11 mouse cellular contexts compared by ENCODE assay signal in the genomic region with DNA sequence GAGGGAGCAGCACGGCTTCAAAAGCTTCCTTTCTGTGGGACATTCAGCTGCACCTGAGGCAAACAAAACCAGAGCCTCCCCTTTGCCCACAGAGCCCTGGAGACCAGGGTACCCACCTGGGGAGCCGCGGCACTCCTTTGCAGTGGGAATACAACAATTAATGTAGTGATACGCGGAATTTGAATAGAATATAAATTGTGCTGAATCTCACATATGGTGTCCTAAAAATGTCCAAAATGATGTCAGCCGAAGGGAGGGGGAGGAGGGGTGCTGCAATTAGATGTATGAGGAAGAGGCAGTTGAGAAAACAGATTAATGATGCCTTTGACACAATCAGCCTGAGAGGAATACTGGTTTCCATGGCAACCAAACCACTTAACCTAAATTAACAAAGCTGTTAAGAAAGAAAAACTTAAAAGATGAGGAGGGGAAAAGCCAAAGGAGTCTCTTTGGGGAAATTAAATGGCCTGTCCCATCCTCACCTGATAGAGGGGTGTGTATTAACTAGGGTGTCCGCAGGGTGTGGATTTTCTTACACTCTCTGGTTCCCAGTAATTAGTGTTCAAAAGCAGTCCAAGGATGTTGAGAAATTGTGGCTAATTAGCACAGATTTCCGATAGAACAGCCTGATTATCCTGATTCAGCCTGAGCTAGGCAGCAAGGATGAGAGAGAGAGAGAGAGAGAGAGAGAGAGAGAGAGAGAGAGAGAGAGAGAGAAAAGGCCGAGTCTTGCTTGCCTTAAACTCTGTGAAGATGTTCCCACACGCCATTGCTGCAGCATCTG.
DNase-seq lines count a peak whose midpoint lies in the region; ATAC-seq lines count a peak whose summit lies in the region.
"Had no signal": no experiment of that assay in that cellular context is flagged by ENCODE, and none has a peak within 500 bp of the region (broad histone marks: within the 10 kb centered on the region; RNA-seq: fewer than 3 reads in every experiment).

No protein-coding gene starts in this region.

- H3K4me3 ChIP-seq in forebrain, embryonic 14.5 days (ENCODE audit: low read depth, low read length): no peak overlapping the region
- H3K4me3 ChIP-seq in midbrain, embryonic 14.5 days (replicated peaks; ENCODE audit: low read depth, low read length): no peak overlapping the region
- no peak overlapping the region for H3K4me3 ChIP-seq in kidney, embryonic 14.5 days (ENCODE audit: low read length)
- H3K4me3 ChIP-seq: limb, embryonic 12.5 days had no signal

- DNase-seq in MN1 (ENCODE audit: low spot score): peak; percentile 27
- DNase-seq in Muller cell, postnatal 12 days (ENCODE audit: inconsistent ontology term): peak; percentile 32
- DNase-seq in forebrain, embryonic 14.5 days (ENCODE audit: low spot score): peak; percentile 96
- DNase-seq in midbrain, embryonic 14.5 days: peak; percentile 81
- no peak for DNase-seq in lung, postnatal 4 days
- no peak for DNase-seq in ovary, adult 18-20 months (ENCODE audit: low spot score)
- DNase-seq: gastrocnemius, postnatal 14 days; kidney, adult 18-20 months; thymus, postnatal 36 days had no signal

- H3K36me3 ChIP-seq in forebrain, embryonic 14.5 days (ENCODE audit: control insufficient read depth, insufficient read depth, low read length): no peaks in the 10 kb centered on the region
- no peaks in the 10 kb centered on the region for H3K36me3 ChIP-seq in midbrain, embryonic 14.5 days (ENCODE audit: control insufficient read depth, insufficient read depth, low read length)
- H3K36me3 ChIP-seq in kidney, embryonic 14.5 days (ENCODE audit: control insufficient read depth, insufficient read depth, low read length): no peaks in the 10 kb centered on the region
- H3K36me3 ChIP-seq: limb, embryonic 12.5 days had no signal

- no peaks in the 10 kb centered on the region for H3K9me3 ChIP-seq in forebrain, embryonic 14.5 days (replicated peaks; ENCODE audit: control insufficient read depth, low read length)
- H3K9me3 ChIP-seq in midbrain, embryonic 14.5 days (ENCODE audit: control insufficient read depth, low read length): no peaks in the 10 kb centered on the region
- no peaks in the 10 kb centered on the region for H3K9me3 ChIP-seq in kidney, embryonic 14.5 days (ENCODE audit: control insufficient read depth, low read length)
- H3K9me3 ChIP-seq: limb, embryonic 12.5 days had no signal

- no peaks in the 10 kb centered on the region for H3K27me3 ChIP-seq in forebrain, embryonic 14.5 days (replicated peaks; ENCODE audit: control insufficient read depth, insufficient read depth, low read length)
- no peaks in the 10 kb centered on the region for H3K27me3 ChIP-seq in midbrain, embryonic 14.5 days (ENCODE audit: control insufficient read depth, insufficient read depth, low read length)
- H3K27me3 ChIP-seq in kidney, embryonic 14.5 days (ENCODE audit: control insufficient read depth, insufficient read depth, low read length): no peaks in the 10 kb centered on the region
- H3K27me3 ChIP-seq: limb, embryonic 12.5 days had no signal

- ATAC-seq in forebrain, embryonic 14.5 days: peak; percentile 86
- peak; percentile 68 for ATAC-seq in midbrain, embryonic 14.5 days (ENCODE audit: low FRiP score, low TSS enrichment)
- ATAC-seq in kidney, embryonic 14.5 days (ENCODE audit: low FRiP score, low TSS enrichment): no peak

- peak overlapping the region; percentile 36 for H3K4me2 ChIP-seq in forebrain, embryonic 14.5 days (ENCODE audit: low read length)
- H3K4me2 ChIP-seq in midbrain, embryonic 14.5 days (ENCODE audit: low read length): 0 out of 2 replicates have a peak overlapping the region, but pooled peaks have one; percentile 11
- no peak overlapping the region for H3K4me2 ChIP-seq in kidney, embryonic 14.5 days (replicated peaks; ENCODE audit: low read depth, low read length)
- H3K4me2 ChIP-seq: limb, embryonic 12.5 days had no signal

- peak overlapping the region; percentile 2; the same call in 1 of the 2 replicates for H3K9ac ChIP-seq in forebrain, embryonic 14.5 days (ENCODE audit: low read length)
- no peak overlapping the region for H3K9ac ChIP-seq in midbrain, embryonic 14.5 days (replicated peaks; ENCODE audit: low read length)
- no peak overlapping the region for H3K9ac ChIP-seq in kidney, embryonic 14.5 days (ENCODE audit: low read depth, low read length)
- H3K9ac ChIP-seq: limb, embryonic 12.5 days had no signal

- WGBS in forebrain, embryonic 14.5 days: 10% methylated on average over 10 of the region's 10 CpGs
- WGBS in midbrain, embryonic 14.5 days: 51% methylated on average over 10 of the region's 10 CpGs
- WGBS in kidney, embryonic 14.5 days: 61% methylated on average over 10 of the region's 10 CpGs

- H3K4me1 ChIP-seq in forebrain, embryonic 14.5 days (ENCODE audit: control insufficient read depth, insufficient read depth, low read length): peaks cover 24% of the 10 kb centered on the region
- peaks cover 11% of the 10 kb centered on the region for H3K4me1 ChIP-seq in midbrain, embryonic 14.5 days (ENCODE audit: control insufficient read depth, insufficient read depth, low read length)
- no peaks in the 10 kb centered on the region; the same call in 1 of the 2 replicates for H3K4me1 ChIP-seq in kidney, embryonic 14.5 days (ENCODE audit: control insufficient read depth, insufficient read depth, low read length)

- H3K27ac ChIP-seq in forebrain, embryonic 14.5 days (ENCODE audit: low read depth, low read length): peak overlapping the region; percentile 88
- H3K27ac ChIP-seq in midbrain, embryonic 14.5 days (replicated peaks; ENCODE audit: low read depth, low read length): peak overlapping the region; percentile 58
- H3K27ac ChIP-seq in kidney, embryonic 14.5 days (ENCODE audit: low read depth, low read length): no peak overlapping the region
- H3K27ac ChIP-seq: limb, embryonic 12.5 days had no signal

Comparison
In these comparisons a context has a peak if more than half of its experiments do, and no peak if none do; other contexts are left out.
1. DNase-seq: peak in MN1 (single experiment), Muller cell, postnatal 12 days (single experiment), forebrain, embryonic 14.5 days (single experiment) and midbrain, embryonic 14.5 days (single experiment); none in lung, postnatal 4 days (0 of 2) and ovary, adult 18-20 months (single experiment).